Mouse (Mus musculus) spleen, postnatal 14 days (tissue): ENCODE data around the gene Tmem234.

Experiments
- DNase-seq, 2 experiments: peaks; one replicate each; pipeline ENCODE4 v3.0.0; 2021 to 2022; ENCODE audit warnings: low spot score in 2 of 2

Tmem234 gene

DNA sequence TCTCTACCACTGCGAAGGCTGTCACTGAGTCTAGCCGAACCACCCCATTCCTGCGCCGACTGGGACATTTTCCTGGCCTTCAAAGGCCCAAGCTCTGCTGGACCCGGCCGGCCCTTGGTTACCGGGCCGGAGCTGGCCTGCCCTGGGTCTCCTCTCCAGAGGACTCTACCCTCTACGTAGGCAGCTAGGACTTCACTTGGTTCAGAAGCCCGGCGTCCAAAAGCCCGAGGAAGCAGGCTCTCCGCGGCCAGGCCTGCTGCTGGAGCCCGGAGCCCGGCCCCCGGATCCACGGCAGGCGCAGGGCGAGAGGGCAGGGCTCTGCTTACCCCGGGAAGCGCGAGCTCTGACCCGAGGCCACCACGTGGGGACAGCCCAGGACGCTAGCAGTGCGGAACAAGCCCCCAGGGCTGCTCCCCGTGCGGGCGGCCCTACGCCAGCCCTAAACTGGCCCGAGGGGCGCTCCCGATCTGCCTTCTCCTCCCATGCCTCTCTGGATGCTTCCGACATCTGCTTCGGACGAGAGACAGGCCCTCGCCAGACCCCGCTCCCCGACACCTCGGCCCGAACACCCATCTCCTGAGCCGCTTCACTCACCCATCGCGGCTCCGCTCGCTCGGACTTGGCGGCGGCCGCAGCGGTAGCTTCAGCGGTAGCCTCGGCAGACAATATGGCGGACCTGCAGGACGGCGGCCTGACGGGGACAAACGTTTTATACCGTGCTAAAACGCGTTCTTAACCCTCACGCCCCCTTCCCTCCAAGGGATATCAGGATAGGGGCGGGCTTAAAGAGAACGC, 71.8 kb downstream of the Tmem234 start, which contains the start of gene Kpna6:
TSS of gene Kpna6 (minus strand) at position 685 of the 795 bp plus-strand sequence.
- DNase-seq: peak; percentile 64 to 77

DNA sequence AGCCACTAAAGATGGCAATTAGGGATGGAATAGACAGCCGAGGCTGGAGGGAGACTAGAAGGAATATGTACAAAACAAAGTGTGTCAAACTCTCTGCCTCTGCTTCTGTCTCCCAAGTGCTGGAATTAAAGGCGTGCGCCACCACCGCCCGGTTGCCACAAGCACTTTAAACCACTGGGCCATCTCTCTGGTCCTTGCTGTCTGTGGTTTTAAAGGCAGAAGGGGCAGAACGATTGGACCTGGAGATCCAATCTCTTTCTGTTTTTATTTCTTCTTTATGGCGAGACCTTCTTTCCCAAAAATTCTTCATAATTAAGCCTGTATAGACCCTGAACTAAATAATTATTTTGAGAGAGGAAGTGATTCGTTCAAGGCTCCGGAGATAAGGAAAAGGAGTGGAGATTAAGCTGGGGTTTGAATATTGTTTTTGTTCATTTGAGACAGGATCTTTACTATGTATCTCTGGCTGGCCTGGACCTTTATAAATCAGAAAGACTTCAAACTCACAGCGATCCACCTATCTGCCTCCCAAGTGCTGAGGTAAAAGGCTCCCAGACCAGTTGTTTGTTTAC, 72.5 kb downstream of the Tmem234 start:
- no peak for DNase-seq
